In the genomic region with DNA sequence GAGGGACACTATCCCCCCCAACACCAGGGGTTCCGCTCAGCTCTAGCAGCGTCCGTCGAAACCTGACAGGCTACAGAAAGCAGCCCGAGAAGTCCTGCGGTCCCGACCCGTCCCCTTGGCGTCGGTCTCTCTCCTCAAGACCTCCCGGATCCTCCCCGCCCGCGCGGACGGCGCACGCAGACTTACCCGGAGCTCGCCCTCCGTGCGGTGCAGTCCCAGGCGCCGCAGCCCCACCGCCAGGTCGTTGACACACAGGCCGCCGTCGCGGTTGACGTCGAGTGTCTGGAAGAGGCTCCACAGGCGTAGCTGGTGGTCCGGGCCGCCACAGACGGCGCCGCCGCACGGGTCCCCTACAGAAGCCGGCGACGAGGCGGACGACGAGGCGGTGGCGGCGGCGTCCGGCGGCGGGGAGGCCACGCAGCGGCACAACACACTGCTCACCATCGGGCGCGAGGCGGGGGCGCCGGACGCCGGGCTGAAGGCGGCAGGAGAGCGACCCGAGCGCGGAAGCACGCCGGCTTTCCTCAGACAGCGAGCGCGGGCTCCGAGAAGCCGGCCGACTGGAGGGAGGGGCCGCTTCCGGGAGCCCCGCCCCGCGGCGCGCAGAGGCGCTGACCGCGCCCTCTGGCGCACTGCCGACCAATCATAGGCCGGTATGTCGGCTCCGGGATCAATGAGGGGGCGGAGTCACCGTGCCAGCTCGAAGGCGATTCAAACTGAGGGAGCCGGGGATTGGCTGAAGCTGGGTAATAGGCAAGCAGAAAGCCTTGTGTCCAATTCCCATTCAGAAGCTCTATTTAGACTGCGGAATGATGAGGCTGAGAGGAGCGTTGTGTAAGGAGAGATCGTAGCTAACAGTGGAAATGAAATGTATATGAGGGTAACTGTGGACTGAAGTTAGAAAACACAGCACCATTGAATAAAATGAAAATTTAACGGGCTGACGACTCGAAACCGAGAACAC, we compare ENCODE assay signal across 7 mouse cellular contexts. TPM values are rescaled to one million over a fixed set of nuclear protein-coding genes. Genes with fewer than 3 reads are reported as not detected.
DNase-seq lines count a peak whose midpoint lies in the region; ATAC-seq lines count a peak whose summit lies in the region.

Slc25a25 (minus strand) TSS at position 565 of the 964 bp plus-strand sequence.

- peak within 1 kb of the TSS; percentile 89 for H3K9ac ChIP-seq in intestine, embryonic 16.5 days (ENCODE audit: low read depth, low read length)
- H3K9ac ChIP-seq in midbrain, embryonic 11.5 days (ENCODE audit: low read length) = peak within 1 kb of the TSS; percentile 79

- peaks cover 3% of the 10 kb centered on the region; the same call in 1 of the 2 replicates for H3K36me3 ChIP-seq in intestine, embryonic 16.5 days (ENCODE audit: control insufficient read depth, insufficient read depth, low read length)
- no peaks in the 10 kb centered on the region for H3K36me3 ChIP-seq in midbrain, embryonic 11.5 days (ENCODE audit: control insufficient read depth, insufficient read depth, low read length)

- ATAC-seq in intestine, embryonic 16.5 days = peak; percentile 93
- ATAC-seq in midbrain, embryonic 11.5 days (ENCODE audit: low FRiP score) = peak; percentile 92

- no peaks in the 10 kb centered on the region for H3K27me3 ChIP-seq in intestine, embryonic 16.5 days (replicated peaks; ENCODE audit: control insufficient read depth, insufficient read depth, low read length)
- no peaks in the 10 kb centered on the region for H3K27me3 ChIP-seq in midbrain, embryonic 11.5 days (ENCODE audit: control insufficient read depth, insufficient read depth, low read length)

- H3K4me1 ChIP-seq in intestine, embryonic 16.5 days (ENCODE audit: control insufficient read depth, insufficient read depth, low read length) = peaks cover 28% of the 10 kb centered on the region
- H3K4me1 ChIP-seq in midbrain, embryonic 11.5 days (ENCODE audit: control insufficient read depth, insufficient read depth, low read length) = peaks cover 13% of the 10 kb centered on the region

- H3K27ac ChIP-seq in intestine, embryonic 16.5 days (ENCODE audit: low read length) = peak within 1 kb of the TSS; percentile 89
- peak within 1 kb of the TSS; percentile 83 for H3K27ac ChIP-seq in midbrain, embryonic 11.5 days (ENCODE audit: low read depth, low read length)

- intact Hi-C loops in left cerebral cortex, postnatal 36 days (cut with DNase I) = loop anchor here (2.0 kb wide), 1 partner anchor 22 kb away; no protein-coding TSS in a partner anchor

- H3K9me3 ChIP-seq in intestine, embryonic 16.5 days (ENCODE audit: control insufficient read depth, low read length) = no peaks in the 10 kb centered on the region
- H3K9me3 ChIP-seq in midbrain, embryonic 11.5 days (ENCODE audit: control insufficient read depth, low read length) = no peaks in the 10 kb centered on the region

- DNase-seq in adrenal gland, adult 2 months = peak; percentile 98
- DNase-seq in embryo, embryonic 11.5 days (ENCODE audit: low read depth, low spot score) = peak; percentile 95
- peak; percentile 98 to 99 for DNase-seq in gastrocnemius, postnatal 4 days (ENCODE audit: low spot score in 2 of 2)
- peak; percentile 96 to 98 for DNase-seq in left cerebral cortex, postnatal 36 days (ENCODE audit: low spot score in 2 of 2)
- DNase-seq in midbrain, embryonic 11.5 days (ENCODE audit: low spot score, missing footprints) = peak; percentile 98
- peak; percentile 98 for DNase-seq in skeletal muscle tissue, adult 2 months (ENCODE audit: low read depth, low spot score)

- H3K4me3 ChIP-seq in intestine, embryonic 16.5 days (ENCODE audit: low read length) = peak within 1 kb of the TSS; percentile 88
- peak within 1 kb of the TSS; percentile 77 for H3K4me3 ChIP-seq in midbrain, embryonic 11.5 days (ENCODE audit: low read depth, low read length)

- H3K4me2 ChIP-seq in intestine, embryonic 16.5 days (ENCODE audit: low read depth, low read length) = peak within 1 kb of the TSS; percentile 85
- peak within 1 kb of the TSS; percentile 81 for H3K4me2 ChIP-seq in midbrain, embryonic 11.5 days

- WGBS in intestine, embryonic 16.5 days = under 1% methylated on average over 103 of the region's 103 CpGs
- WGBS in midbrain, embryonic 11.5 days = under 1% methylated on average over 98 of the region's 103 CpGs

RNA-seq across cellular contexts. Expression of gene Slc25a25, which starts in this region (rescaled TPM):
- 10 to 100 TPM; 34.0 to 79.5 TPM for total RNA-seq in adrenal gland, adult 2 months (2021)
- 35.2 and 36.8 TPM in 2 replicates for polyA plus RNA-seq in adrenal gland, adult 2 months (2012; rRNA removed)
- total RNA-seq in gastrocnemius, postnatal 4 days (2021) = 10 to 100 TPM; 14.0 to 25.1 TPM
- 19.3 and 19.9 TPM in 2 replicates for polyA plus RNA-seq in intestine, embryonic 16.5 days (2015; fragmentation: Nextera tagmentation; extraction: Ambion mirVana)
- total RNA-seq in left cerebral cortex, postnatal 36 days (2021) = 10 to 100 TPM; 58.5 to 60.5 TPM
- 20.0 and 20.4 TPM in 2 replicates for polyA plus RNA-seq in midbrain, embryonic 11.5 days (2014; fragmentation: Nextera tagmentation; extraction: Ambion mirVana)

Comparison
In these comparisons a context has a peak if more than half of its experiments do, and no peak if none do; other contexts are left out.
1. Peak in every context shown above with its lines: DNase-seq, ATAC-seq, H3K4me3 ChIP-seq and H3K27ac ChIP-seq.